Mouse (Mus musculus) olfactory bulb, adult 2 months (tissue): Measurements from ENCODE around the gene Ptprn.

Source experiments
- CTCF ChIP-seq: fragments of 200-500 bp; IDR thresholded peaks from 2 replicates; pipeline ENCODE4 v1.5.1; 2012; ENCODE audit warnings: low read depth, mild to moderate bottlenecking, low read length, moderate library complexity; ENCODE audit not compliant: insufficient read depth
- POLR2A ChIP-seq: fragments of 200-500 bp; IDR thresholded peaks from 2 replicates; pipeline ENCODE4 v1.6.1; 2012; ENCODE audit warnings: mild to moderate bottlenecking, low read depth, low read length, moderate library complexity; ENCODE audit not compliant: insufficient read depth

DNA sequence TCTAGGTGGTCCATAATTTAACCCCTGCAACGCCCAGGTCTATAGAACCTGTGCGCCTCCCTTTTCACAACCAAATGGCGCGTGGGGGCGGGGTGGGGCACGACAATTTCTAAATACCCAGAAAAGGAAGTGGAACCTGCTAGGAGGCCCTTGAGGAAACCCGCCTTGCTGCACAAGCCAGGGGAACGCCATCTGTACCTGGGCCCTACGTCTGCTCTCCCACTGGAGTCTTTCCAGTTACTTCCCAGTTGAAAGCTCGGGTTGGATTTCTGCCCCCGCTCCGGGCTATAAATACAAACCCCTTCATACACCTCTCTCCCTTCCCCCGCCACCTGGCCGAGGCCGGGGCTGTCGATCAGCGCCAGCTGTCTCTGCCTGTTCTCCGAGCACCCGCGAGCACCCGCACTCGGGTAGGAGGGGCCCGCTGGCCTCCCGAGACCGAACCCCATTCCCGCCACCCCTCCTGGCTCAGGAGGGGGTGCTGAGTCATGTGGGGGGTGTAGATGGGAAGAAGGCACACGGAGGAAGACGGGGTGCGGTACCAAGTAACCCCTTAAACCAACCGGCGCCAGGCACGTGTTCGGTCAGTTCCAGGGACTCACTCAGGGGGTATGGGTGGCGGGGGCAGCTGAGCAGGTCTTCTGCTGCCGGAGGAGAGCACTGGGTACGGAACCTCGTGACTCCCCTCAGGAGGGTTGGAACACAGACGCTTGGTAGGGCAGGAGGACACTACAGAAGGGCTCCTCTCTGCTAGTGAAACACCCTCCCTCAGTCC, 45.9 kb downstream of the Ptprn start:
- no peak for TF ChIP-seq CTCF
- 0 out of 2 replicates have a peak, but pooled peaks have one; percentile 18 for TF ChIP-seq POLR2A
